Mouse (Mus musculus) C2C12 (cell line): Measurements from ENCODE around the gene Lypd3.

ENCODE experiments used
- CTCF ChIP-seq: IDR thresholded peaks from one replicate; pipeline ENCODE4 v1.5.1; 2011; ENCODE audit not compliant: control insufficient read depth, insufficient read depth, insufficient read length
- MAX ChIP-seq: IDR thresholded peaks from one replicate; pipeline ENCODE4 v1.6.1; 2011; ENCODE audit warnings: mild to moderate bottlenecking, control low read depth
- USF1 ChIP-seq: IDR thresholded peaks from one replicate; pipeline ENCODE4 v1.6.1; 2011; ENCODE audit warnings: low read depth, mild to moderate bottlenecking, control low read depth, moderate library complexity

- no peak for TF ChIP-seq CTCF
- no peak for TF ChIP-seq MAX
- no peak for TF ChIP-seq USF1
Measured at GRCm38 (mm10) chr7:24592163-24592562, 44.2 kb upstream of the Lypd3 start.
